Mouse (Mus musculus) forebrain, embryonic 14.5 days (tissue): Measurements from ENCODE around the gene Tmem247. TPM values are rescaled to one million over a fixed set of nuclear protein-coding genes. Genes with fewer than 3 reads are reported as not detected.

Experiments used
- ATAC-seq: fragments of 200-750 bp; cut with Nextera tagmentation; 2 replicates; pipeline ENCODE4 v1.8.0; 2017; ENCODE audit warnings: mild to moderate bottlenecking, moderate library complexity
- DNase-seq: peaks from one replicate; pipeline ENCODE4 v3.0.0-alpha.2; 2015; ENCODE audit warnings: low spot score
- H3K27ac ChIP-seq: fragments of 300-500 bp; sonication (generic); 2 replicates; pipeline ENCODE4 v1.5.1; 2014; ENCODE audit warnings: low read depth, mild to moderate bottlenecking, control low read depth, low read length, moderate library complexity
- H3K27me3 ChIP-seq: fragments of 300-500 bp; sonication (generic); replicated peaks from 2 replicates; pipeline ENCODE4 v1.6.1; 2014; ENCODE audit warnings: low read length, control low read depth, mixed read lengths; ENCODE audit not compliant: control insufficient read depth, insufficient read depth
- H3K36me3 ChIP-seq: fragments of 300-500 bp; sonication (generic); 2 replicates; pipeline ENCODE4 v1.6.1; 2014; ENCODE audit warnings: low read length, control low read depth; ENCODE audit not compliant: control insufficient read depth, insufficient read depth
- H3K4me1 ChIP-seq: fragments of 300-500 bp; sonication (generic); 2 replicates; pipeline ENCODE4 v1.6.1; 2014; ENCODE audit warnings: antibody characterized with exemption, low read length, control low read depth; ENCODE audit not compliant: control insufficient read depth, insufficient read depth
- H3K4me2 ChIP-seq: fragments of 300-500 bp; sonication (generic); 2 replicates; pipeline ENCODE4 v1.6.1; 2014; ENCODE audit warnings: mild to moderate bottlenecking, control low read depth, low read length
- H3K4me3 ChIP-seq: fragments of 300-500 bp; sonication (generic); 2 replicates; pipeline ENCODE4 v1.5.1; 2014; ENCODE audit warnings: low read depth, low read length, control low read depth
- H3K9ac ChIP-seq: fragments of 300-500 bp; sonication (generic); 2 replicates; pipeline ENCODE4 v1.6.1; 2014; ENCODE audit warnings: mild to moderate bottlenecking, low read length, control low read depth, moderate library complexity
- H3K9me3 ChIP-seq: fragments of 300-500 bp; sonication (generic); replicated peaks from 2 replicates; pipeline ENCODE4 v1.6.1; 2016; ENCODE audit warnings: low read length, control low read depth, mixed read lengths; ENCODE audit not compliant: control insufficient read depth
- WGBS: fragments of 180-500 bp; shearing (Covaris S2); extraction: QIAGEN DNeasy Blood & Tissue Kit; methylation state at CpG from one replicate; pipeline ENCODE4 v1.1.7; 2014; 5-methylcytosine and 5-hydroxymethylcytosine counted together
- polyA plus RNA-seq: library from polyadenylated mRNA; unstranded; fragments of >200 nt; fragmentation: Nextera tagmentation; extraction: Ambion mirVana; gene quantifications from 2 replicates; pipeline ENCODE4 v1.2.1, GENCODE M21; 2014

Gene Tmem247
- polyA plus RNA-seq, 1 experiment from 2014 or later, result not detected

GRCm38 (mm10) chr17:86929355-86929754 lies 12.2 kb downstream of the Tmem247 start:
- no peaks in the 10 kb centered on the region for H3K27me3 ChIP-seq
- no peak overlapping the region for H3K4me2 ChIP-seq
- 0 out of 2 replicates have a peak, but pooled peaks cover 2% of the 10 kb centered on the region for H3K4me1 ChIP-seq
- 85% methylated on average over 6 of the region's 6 CpGs for WGBS
- no peak for ATAC-seq
- H3K4me3 ChIP-seq, result no peak overlapping the region
- H3K9ac ChIP-seq, result no peak overlapping the region
- no peak overlapping the region for H3K27ac ChIP-seq
- DNase-seq, result no peak
- no peaks in the 10 kb centered on the region for H3K36me3 ChIP-seq
- H3K9me3 ChIP-seq, result no peaks in the 10 kb centered on the region

GRCm38 (mm10) chr17:86929981-86930380 lies 12.8 kb downstream of the Tmem247 start:
- Histone ChIP-seq H3K9me3 (no peaks in the 10 kb centered on the region), H3K27me3 (no peaks in the 10 kb centered on the region), H3K4me3 (no peak overlapping the region), H3K4me1 (0 out of 2 replicates have a peak, but pooled peaks cover 2% of the 10 kb centered on the region), H3K27ac (no peak overlapping the region), H3K36me3 (no peaks in the 10 kb centered on the region), H3K4me2 (no peak overlapping the region), H3K9ac (no peak overlapping the region)
- DNase-seq (peak; percentile 51), ATAC-seq (no peak)

GRCm38 (mm10) chr17:86932896-86933295 lies 15.7 kb downstream of the Tmem247 start:
- DNase-seq (peak; percentile 44), ATAC-seq (peak; percentile 47; the same call in 1 of the 2 replicates)
- Histone ChIP-seq H3K4me1 (0 out of 2 replicates have a peak, but pooled peaks cover 9% of the 10 kb centered on the region), H3K27ac (no peak overlapping the region), H3K4me2 (no peak overlapping the region), H3K4me3 (no peak overlapping the region), H3K27me3 (no peaks in the 10 kb centered on the region; the same call in 1 of the 2 replicates), H3K36me3 (no peaks in the 10 kb centered on the region), H3K9me3 (no peaks in the 10 kb centered on the region), H3K9ac (no peak overlapping the region; the same call in 1 of the 2 replicates)
- 41% methylated on average over 5 of the region's 5 CpGs for WGBS

GRCm38 (mm10) chr17:86937064-86937463 lies 19.9 kb downstream of the Tmem247 start:
- peak overlapping the region; percentile 28; the same call in 1 of the 2 replicates for H3K27ac ChIP-seq
- no peak for DNase-seq
- WGBS, result 60% methylated on average over 2 of the region's 2 CpGs

GRCm38 (mm10) chr17:86937497-86938155 lies 20.5 kb downstream of the Tmem247 start:
- ATAC-seq, result peak; percentile 88
- H3K27ac ChIP-seq, result peak overlapping the region; percentile 28; the same call in 1 of the 2 replicates

More at GRCm38 (mm10) chr17:86937064-86937463, 19.9 kb downstream of the Tmem247 start:
- Histone ChIP-seq H3K4me3 (peak overlapping the region; percentile 28; the same call in 1 of the 2 replicates), H3K9me3 (no peaks in the 10 kb centered on the region), H3K27me3 (no peaks in the 10 kb centered on the region; the same call in 1 of the 2 replicates), H3K9ac (no peak overlapping the region; the same call in 1 of the 2 replicates), H3K4me2 (peak overlapping the region; percentile 60), H3K36me3 (no peaks in the 10 kb centered on the region), H3K4me1 (peaks cover 13% of the 10 kb centered on the region; the same call in 1 of the 2 replicates)
- ATAC-seq, result no peak

GRCm38 (mm10) chr17:86938683-86939082 lies 21.5 kb downstream of the Tmem247 start:
- Histone ChIP-seq H3K4me2 (no peak overlapping the region), H3K36me3 (no peaks in the 10 kb centered on the region), H3K4me1 (peaks cover 12% of the 10 kb centered on the region; the same call in 1 of the 2 replicates), H3K9ac (no peak overlapping the region), H3K27me3 (no peaks in the 10 kb centered on the region; the same call in 1 of the 2 replicates), H3K27ac (no peak overlapping the region), H3K4me3 (no peak overlapping the region), H3K9me3 (no peaks in the 10 kb centered on the region)
- DNase-seq (no peak), ATAC-seq (no peak)
- WGBS, result 67% methylated on average over 7 of the region's 7 CpGs

More at GRCm38 (mm10) chr17:86937497-86938155, 20.5 kb downstream of the Tmem247 start:
- DNase-seq, result peak; percentile 88
- Histone ChIP-seq H3K27me3 (no peaks in the 10 kb centered on the region; the same call in 1 of the 2 replicates), H3K9ac (peak overlapping the region; percentile 43), H3K4me3 (peak overlapping the region; percentile 28), H3K4me2 (peak overlapping the region; percentile 60), H3K4me1 (peaks cover 13% of the 10 kb centered on the region; the same call in 1 of the 2 replicates), H3K36me3 (no peaks in the 10 kb centered on the region), H3K9me3 (no peaks in the 10 kb centered on the region)
- under 1% methylated on average over 20 of the region's 20 CpGs for WGBS

- Histone ChIP-seq H3K27ac (no peak overlapping the region), H3K9ac (no peak overlapping the region), H3K4me1 (peaks cover 11% of the 10 kb centered on the region; the same call in 1 of the 2 replicates), H3K27me3 (no peaks in the 10 kb centered on the region), H3K36me3 (no peaks in the 10 kb centered on the region), H3K4me2 (no peak overlapping the region), H3K4me3 (no peak overlapping the region), H3K9me3 (no peaks in the 10 kb centered on the region)
- DNase-seq (no peak), ATAC-seq (no peak)
- 79% methylated on average over 6 of the region's 6 CpGs for WGBS
Observed at GRCm38 (mm10) chr17:86942112-86942511, 25.0 kb downstream of the Tmem247 start.

- H3K4me3 ChIP-seq, result no peak overlapping the region
- ATAC-seq (no peak), DNase-seq (no peak)
- 92% methylated on average over 6 of the region's 6 CpGs for WGBS
- H3K27ac ChIP-seq, result no peak overlapping the region
- no peaks in the 10 kb centered on the region for H3K9me3 ChIP-seq
- no peaks in the 10 kb centered on the region for H3K27me3 ChIP-seq
- no peaks in the 10 kb centered on the region for H3K36me3 ChIP-seq
- H3K4me1 ChIP-seq, result peaks cover 3% of the 10 kb centered on the region; the same call in 1 of the 2 replicates
- H3K9ac ChIP-seq, result no peak overlapping the region
- H3K4me2 ChIP-seq, result no peak overlapping the region
Observed at GRCm38 (mm10) chr17:86943158-86943557, 26.0 kb downstream of the Tmem247 start.

GRCm38 (mm10) chr17:86946078-86946477 lies 28.9 kb downstream of the Tmem247 start:
- DNase-seq, result no peak
- 56% methylated on average over 4 of the region's 4 CpGs for WGBS

More at GRCm38 (mm10) chr17:86946078-86946477, 28.9 kb downstream of the Tmem247 start:
- Histone ChIP-seq H3K4me3 (no peak overlapping the region), H3K36me3 (no peaks in the 10 kb centered on the region), H3K27ac (no peak overlapping the region), H3K9ac (no peak overlapping the region), H3K4me1 (no peaks in the 10 kb centered on the region), H3K4me2 (no peak overlapping the region), H3K27me3 (no peaks in the 10 kb centered on the region), H3K9me3 (no peaks in the 10 kb centered on the region)
- ATAC-seq, result no peak
